Mouse (Mus musculus): Measurements from ENCODE around the gene Mrpl19.

DNA sequence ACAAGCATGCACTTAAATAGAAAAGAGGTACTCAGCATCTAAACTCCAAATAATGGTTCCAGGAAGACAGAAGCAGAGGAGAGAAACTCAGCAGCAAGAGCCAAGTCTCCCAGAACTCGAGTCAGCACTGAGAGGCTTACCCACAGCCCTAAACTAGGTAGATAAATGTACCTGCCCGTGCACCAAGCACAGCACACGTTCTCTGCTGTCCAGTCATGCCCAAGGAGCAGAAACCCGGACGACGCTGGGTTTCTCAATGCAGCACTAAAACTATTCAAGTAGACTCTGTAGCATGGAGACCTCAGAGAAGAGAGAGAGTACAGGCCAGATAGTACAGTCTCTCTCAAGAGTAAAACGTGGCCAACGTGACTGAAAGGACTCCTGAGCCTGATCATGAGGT is 5.9 kb downstream of the Mrpl19 start:
- no peak for TF ChIP-seq HCFC1 (IDR thresholded peaks at IDR 0.05; ENCODE audit: borderline replicate concordance, insufficient read depth, low read length)
- no peak for TF ChIP-seq ZC3H11A (IDR thresholded peaks at IDR 0.05; ENCODE audit: borderline replicate concordance, low read depth, low read length)
